Mouse (Mus musculus) common myeloid progenitor, adult 5-6 weeks (primary cell): ENCODE results near the gene Ksr1. TPM values are rescaled to one million over a fixed set of nuclear protein-coding genes. Genes with fewer than 3 reads are reported as not detected.

ENCODE experiments used
- ATAC-seq: replicated peaks from 2 replicates; pipeline ENCODE4 v1.8.0; 2016; ENCODE audit warnings: low read depth, mild to moderate bottlenecking, moderate TSS enrichment, inconsistent platforms; ENCODE audit not compliant: poor library complexity, severe bottlenecking
- total RNA-seq: library from RNA; stranded (forward); fragments of 200-1000, 187-1606 nt; gene quantifications from 2 replicates; pipeline ENCODE4 v1.2.3, GENCODE M21; 2017

The Ksr1 gene
- total RNA-seq, 1 experiment from 2014 or later: 7.9 TPM

GRCm38 (mm10) chr11:78971096-78971495 is 175.1 kb downstream of the Ksr1 start:
- no peak for ATAC-seq

- no peak for ATAC-seq
Measured at GRCm38 (mm10) chr11:78968121-78968520, 178.1 kb downstream of the Ksr1 start.

- peak; percentile 81 for ATAC-seq
Measured at GRCm38 (mm10) chr11:78967371-78967770, 178.8 kb downstream of the Ksr1 start.

Other genes starting within 250 kb of the Ksr1 start
- not detected in 2 replicates for gene Nos2, start 225.6 kb downstream of the Ksr1 start, total RNA-seq
- gene Lgals9, start 161.5 kb downstream of the Ksr1 start, total RNA-seq: 146 and 172 TPM in 2 replicates
- gene Wsb1, start 108.3 kb upstream of the Ksr1 start, total RNA-seq: 118 and 127 TPM in 2 replicates
- not detected in 2 replicates for gene Gm9964, start 150.5 kb upstream of the Ksr1 start, total RNA-seq
- 16.1 and 17.5 TPM in 2 replicates for gene Nf1, start 193.3 kb upstream of the Ksr1 start, total RNA-seq